Mouse (Mus musculus): Measurements from ENCODE around the gene Tmem45b.

The Tmem45b gene

GRCm38 (mm10) chr9:31400441-31400840 is 63.8 kb downstream of the Tmem45b start:
- no peak for DNase-seq

GRCm38 (mm10) chr9:31387206-31387605 is 77.1 kb downstream of the Tmem45b start:
- DNase-seq = no peak

GRCm38 (mm10) chr9:31386368-31387180 is 77.7 kb downstream of the Tmem45b start:
- peak; percentile 18 for DNase-seq

GRCm38 (mm10) chr9:31385947-31386354 is 78.3 kb downstream of the Tmem45b start, which contains the start of gene Nfrkb:
Gene Nfrkb, plus strand, starts transcription at chr9:31386192.
- peak; percentile 95 for DNase-seq

- no peak for DNase-seq
Observed at GRCm38 (mm10) chr9:31385500-31385869, 78.8 kb downstream of the Tmem45b start.

GRCm38 (mm10) chr9:31384786-31385499 is 79.3 kb downstream of the Tmem45b start:
- no peak for DNase-seq

GRCm38 (mm10) chr9:31376661-31377060 is 87.6 kb downstream of the Tmem45b start:
- no peak for DNase-seq
